Mouse (Mus musculus) cortical plate, adult 2 months (tissue): ENCODE measurements around the gene Wdr24.

Experiments
- CTCF ChIP-seq: fragments of 200-500 bp; IDR thresholded peaks from 2 replicates; pipeline ENCODE4 v1.5.1; 2011; ENCODE audit warnings: mild to moderate bottlenecking, control low read depth, low read length; ENCODE audit not compliant: insufficient read depth; ENCODE audit errors: extremely low read depth
- POLR2A ChIP-seq: fragments of 200-500 bp; IDR thresholded peaks from 2 replicates; pipeline ENCODE4 v1.6.1; 2011; ENCODE audit warnings: mild to moderate bottlenecking, low read length, control low read depth; ENCODE audit not compliant: insufficient read depth; ENCODE audit errors: extremely low read depth

DNA sequence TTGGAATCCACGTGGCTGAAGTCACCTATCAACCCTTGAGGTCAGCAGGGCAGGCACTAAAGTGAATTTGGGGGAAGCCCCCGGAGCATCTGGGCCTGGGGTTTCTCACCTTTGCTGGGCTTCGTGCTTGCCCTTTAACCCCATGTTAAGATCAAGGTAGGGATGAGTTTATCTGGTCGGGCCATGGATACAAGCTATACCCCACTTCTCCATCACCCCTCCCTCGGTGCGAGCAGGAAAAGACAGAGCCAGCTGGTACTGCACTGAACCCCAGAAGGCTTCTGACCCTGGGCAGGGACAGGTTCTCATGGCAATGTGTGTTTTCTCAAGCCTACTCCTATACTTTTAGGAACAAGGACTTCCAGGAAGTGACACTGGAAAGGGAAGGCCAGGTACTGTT lies 42.1 kb upstream of the Wdr24 start:
- TF ChIP-seq POLR2A, result no peak
- TF ChIP-seq CTCF, result no peak
